Mouse (Mus musculus) liver, embryonic 13.5 days (tissue): ENCODE measurements around the gene Neb. TPM values are rescaled to one million over a fixed set of nuclear protein-coding genes. Genes with fewer than 3 reads are reported as not detected.

Experiments used
- ATAC-seq: fragments of 200-750 bp; cut with Nextera tagmentation; 2 replicates; pipeline ENCODE4 v1.8.0; 2017; ENCODE audit warnings: low read depth, mild to moderate bottlenecking, moderate number of reproducible peaks, moderate library complexity
- DNase-seq: peaks from one replicate; pipeline ENCODE4 v3.0.0; 2022
- H3K27ac ChIP-seq: fragments of 300-500 bp; sonication (generic); 2 replicates; pipeline ENCODE4 v1.5.1; 2015; ENCODE audit warnings: moderate library complexity, mild to moderate bottlenecking, inconsistent platforms
- H3K27me3 ChIP-seq: fragments of 300-500 bp; sonication (generic); 2 replicates; pipeline ENCODE4 v1.6.1; 2015; ENCODE audit warnings: mild to moderate bottlenecking, inconsistent platforms
- H3K36me3 ChIP-seq: fragments of 300-500 bp; sonication (generic); 2 replicates; pipeline ENCODE4 v1.6.1; 2015; ENCODE audit warnings: mild to moderate bottlenecking, inconsistent platforms
- H3K4me1 ChIP-seq: fragments of 300-500 bp; sonication (generic); replicated peaks from 2 replicates; pipeline ENCODE4 v1.6.1; 2015; ENCODE audit warnings: inconsistent platforms
- H3K4me2 ChIP-seq: fragments of 300-500 bp; sonication (generic); 2 replicates; pipeline ENCODE4 v1.6.1; 2015; ENCODE audit warnings: inconsistent platforms, mild to moderate bottlenecking, moderate library complexity
- H3K4me3 ChIP-seq: fragments of 300-500 bp; sonication (generic); replicated peaks from 2 replicates; pipeline ENCODE4 v1.5.1; 2015; ENCODE audit warnings: mild to moderate bottlenecking, inconsistent platforms
- H3K9ac ChIP-seq: fragments of 300-500 bp; sonication (generic); 2 replicates; pipeline ENCODE4 v1.6.1; 2015; ENCODE audit warnings: mild to moderate bottlenecking, inconsistent platforms
- H3K9me3 ChIP-seq: fragments of 300-500 bp; sonication (generic); replicated peaks from 2 replicates; pipeline ENCODE4 v1.6.1; 2016; ENCODE audit warnings: inconsistent platforms
- WGBS: fragments of 180-500 bp; shearing (Covaris S2); methylation state at CpG from one replicate; pipeline ENCODE4 v1.1.7; 2015; ENCODE audit not compliant: insufficient replicate concordance; 5-methylcytosine and 5-hydroxymethylcytosine counted together
- polyA plus RNA-seq: library from polyadenylated mRNA; unstranded; fragments of >200 nt; fragmentation: Nextera tagmentation; extraction: Ambion mirVana; gene quantifications from 2 replicates; pipeline ENCODE4 v1.2.1, GENCODE M21; 2015

Gene Neb
- polyA plus RNA-seq, 1 experiment from 2014 or later = 2.6 TPM

GRCm38 (mm10) chr2:52245091-52245490 is 133.2 kb downstream of the Neb start:
- Histone ChIP-seq H3K4me2 (no peak overlapping the region), H3K4me3 (no peak overlapping the region), H3K9me3 (no peaks in the 10 kb centered on the region), H3K4me1 (no peaks in the 10 kb centered on the region), H3K27me3 (no peaks in the 10 kb centered on the region), H3K27ac (no peak overlapping the region), H3K36me3 (no peaks in the 10 kb centered on the region), H3K9ac (no peak overlapping the region)
- ATAC-seq = no peak
- WGBS = 74% methylated on average over 5 of the region's 5 CpGs
- no peak for DNase-seq

- Histone ChIP-seq H3K27ac (no peak overlapping the region), H3K4me2 (no peak overlapping the region), H3K4me1 (no peaks in the 10 kb centered on the region), H3K4me3 (no peak overlapping the region), H3K27me3 (no peaks in the 10 kb centered on the region), H3K9ac (no peak overlapping the region), H3K9me3 (no peaks in the 10 kb centered on the region), H3K36me3 (no peaks in the 10 kb centered on the region)
- WGBS = 54% methylated on average over 1 of the region's 1 CpGs
- no peak for ATAC-seq
- no peak for DNase-seq
Measured at GRCm38 (mm10) chr2:52242691-52243090, 135.6 kb downstream of the Neb start.

GRCm38 (mm10) chr2:52237892-52238291 is 140.4 kb downstream of the Neb start:
- DNase-seq (no peak), ATAC-seq (no peak)
- Histone ChIP-seq H3K36me3 (no peaks in the 10 kb centered on the region), H3K27ac (no peak overlapping the region), H3K9me3 (no peaks in the 10 kb centered on the region), H3K4me3 (no peak overlapping the region), H3K4me2 (no peak overlapping the region), H3K27me3 (no peaks in the 10 kb centered on the region), H3K4me1 (no peaks in the 10 kb centered on the region), H3K9ac (no peak overlapping the region)
- WGBS = 45% methylated on average over 5 of the region's 5 CpGs

DNA sequence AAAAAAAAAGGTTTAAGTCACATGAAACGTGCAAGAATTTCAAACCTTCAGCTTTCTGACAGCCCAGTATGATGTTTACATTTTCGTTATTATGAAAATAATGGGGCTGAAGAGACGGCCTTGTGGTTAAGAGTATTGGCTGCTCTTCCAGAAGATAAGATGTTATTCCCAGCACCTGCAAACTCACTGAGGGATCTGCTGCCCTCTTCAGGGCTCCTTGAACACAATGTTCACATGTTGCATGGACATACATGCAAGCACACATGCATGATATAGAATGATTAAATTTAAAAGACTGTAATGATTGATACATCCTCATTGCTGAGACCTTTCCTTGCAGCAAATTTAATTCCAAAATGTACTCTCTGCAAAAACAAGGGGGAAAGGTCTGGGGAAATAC is 150.7 kb downstream of the Neb start:
- Histone ChIP-seq H3K4me3 (no peak overlapping the region), H3K36me3 (no peaks in the 10 kb centered on the region), H3K27ac (no peak overlapping the region), H3K9me3 (no peaks in the 10 kb centered on the region), H3K27me3 (no peaks in the 10 kb centered on the region), H3K4me2 (no peak overlapping the region), H3K9ac (no peak overlapping the region), H3K4me1 (no peaks in the 10 kb centered on the region)
- no peak for DNase-seq
- 32% methylated on average over 3 of the region's 3 CpGs for WGBS
- ATAC-seq = no peak

GRCm38 (mm10) chr2:52224366-52224765 is 153.9 kb downstream of the Neb start:
- Histone ChIP-seq H3K36me3 (no peaks in the 10 kb centered on the region), H3K4me1 (no peaks in the 10 kb centered on the region), H3K9ac (no peak overlapping the region), H3K27me3 (no peaks in the 10 kb centered on the region), H3K4me2 (no peak overlapping the region), H3K9me3 (no peaks in the 10 kb centered on the region), H3K4me3 (no peak overlapping the region), H3K27ac (no peak overlapping the region)
- DNase-seq (no peak), ATAC-seq (no peak)
- 77% methylated on average over 5 of the region's 5 CpGs for WGBS

DNA sequence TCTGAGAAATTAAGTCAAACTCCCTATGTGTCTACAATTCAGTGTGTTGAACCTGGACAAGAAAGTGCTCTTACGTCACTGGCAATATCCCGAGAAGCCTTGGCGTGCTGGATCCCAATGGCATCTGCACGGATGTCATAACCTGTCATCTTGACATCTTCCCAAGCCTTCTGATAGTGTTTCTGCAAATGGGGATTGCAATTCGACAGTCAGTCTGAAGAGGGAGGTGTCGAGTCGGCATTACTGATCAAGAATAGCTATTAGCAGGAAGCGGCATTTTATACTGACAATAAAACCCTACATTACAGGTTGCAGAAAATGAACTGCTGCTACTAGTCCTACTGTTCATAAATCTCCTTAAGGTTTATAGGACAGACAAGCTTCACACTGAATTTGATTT is 158.2 kb downstream of the Neb start:
- no peak overlapping the region for H3K9ac ChIP-seq
- no peak overlapping the region for H3K4me2 ChIP-seq
- no peaks in the 10 kb centered on the region for H3K9me3 ChIP-seq
- no peak for ATAC-seq
- peak; percentile 5 for DNase-seq
- WGBS = 36% methylated on average over 8 of the region's 8 CpGs
- H3K4me1 ChIP-seq = no peaks in the 10 kb centered on the region
- H3K27ac ChIP-seq = no peak overlapping the region
- no peaks in the 10 kb centered on the region for H3K36me3 ChIP-seq
- no peaks in the 10 kb centered on the region for H3K27me3 ChIP-seq
- H3K4me3 ChIP-seq = no peak overlapping the region

DNA sequence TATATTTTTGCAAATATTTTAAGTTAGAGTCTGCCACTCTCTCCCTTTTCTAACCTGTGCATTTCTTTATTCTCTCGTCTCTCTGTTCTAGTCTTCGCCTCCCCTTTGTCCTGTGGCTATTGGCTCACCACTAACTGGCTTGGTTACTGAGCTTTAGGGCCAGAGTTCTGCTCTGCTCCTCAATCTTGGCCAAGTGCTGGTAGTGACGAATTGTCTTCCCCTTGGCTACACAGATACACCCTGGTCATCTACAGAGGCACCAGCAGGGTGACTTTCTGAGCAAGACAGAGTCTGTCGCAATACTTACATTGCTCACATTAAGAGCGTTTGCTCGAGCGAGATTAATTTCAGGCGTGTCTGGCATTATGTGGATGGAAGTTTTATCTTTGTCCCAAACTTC is 162.3 kb downstream of the Neb start:
- 70% methylated on average over 8 of the region's 8 CpGs for WGBS
- H3K9me3 ChIP-seq = no peaks in the 10 kb centered on the region
- H3K27ac ChIP-seq = no peak overlapping the region
- DNase-seq (no peak), ATAC-seq (no peak)
- H3K27me3 ChIP-seq = no peaks in the 10 kb centered on the region
- H3K4me1 ChIP-seq = no peaks in the 10 kb centered on the region
- H3K4me2 ChIP-seq = no peak overlapping the region
- H3K9ac ChIP-seq = no peak overlapping the region
- no peaks in the 10 kb centered on the region for H3K36me3 ChIP-seq
- H3K4me3 ChIP-seq = no peak overlapping the region

- Histone ChIP-seq H3K9ac (no peak overlapping the region), H3K4me1 (no peaks in the 10 kb centered on the region), H3K9me3 (no peaks in the 10 kb centered on the region), H3K36me3 (no peaks in the 10 kb centered on the region), H3K4me3 (no peak overlapping the region), H3K4me2 (no peak overlapping the region), H3K27me3 (no peaks in the 10 kb centered on the region), H3K27ac (no peak overlapping the region)
- WGBS = 84% methylated on average over 11 of the region's 11 CpGs
- DNase-seq (no peak), ATAC-seq (no peak)
Measured at GRCm38 (mm10) chr2:52212561-52212961, 165.7 kb downstream of the Neb start.

DNA sequence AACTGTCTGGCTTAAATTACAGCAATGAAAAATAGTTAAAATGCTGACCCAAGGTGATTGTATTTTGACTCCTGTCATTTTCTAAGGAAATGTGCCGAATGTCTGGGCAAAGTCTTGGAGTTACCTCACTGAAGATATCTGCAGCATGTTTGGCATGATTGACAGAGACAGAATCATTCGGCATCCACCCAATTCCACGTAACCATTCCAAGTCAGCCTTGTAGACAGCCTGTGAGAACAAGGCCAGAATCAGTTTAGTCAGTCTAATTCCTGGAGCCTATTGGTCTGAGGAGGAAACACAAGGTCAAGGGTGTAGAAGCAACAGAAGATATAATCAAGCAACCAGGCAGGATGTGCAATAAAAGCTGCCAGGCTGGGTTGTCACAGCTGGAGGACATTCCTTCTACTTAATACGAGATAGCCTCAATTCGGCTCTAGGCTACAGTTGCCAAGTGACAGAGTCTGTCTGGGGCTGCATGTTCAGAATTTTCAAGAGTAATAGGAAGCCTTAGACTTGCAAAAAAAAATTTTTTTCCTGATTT is 166.8 kb downstream of the Neb start:
- H3K27ac ChIP-seq = no peak overlapping the region
- no peak overlapping the region for H3K9ac ChIP-seq
- WGBS = 62% methylated on average over 5 of the region's 5 CpGs
- no peaks in the 10 kb centered on the region for H3K4me1 ChIP-seq
- no peaks in the 10 kb centered on the region for H3K9me3 ChIP-seq
- ATAC-seq = no peak
- H3K4me2 ChIP-seq = no peak overlapping the region
- H3K4me3 ChIP-seq = no peak overlapping the region
- no peaks in the 10 kb centered on the region for H3K27me3 ChIP-seq
- no peak for DNase-seq
- no peaks in the 10 kb centered on the region for H3K36me3 ChIP-seq

DNA sequence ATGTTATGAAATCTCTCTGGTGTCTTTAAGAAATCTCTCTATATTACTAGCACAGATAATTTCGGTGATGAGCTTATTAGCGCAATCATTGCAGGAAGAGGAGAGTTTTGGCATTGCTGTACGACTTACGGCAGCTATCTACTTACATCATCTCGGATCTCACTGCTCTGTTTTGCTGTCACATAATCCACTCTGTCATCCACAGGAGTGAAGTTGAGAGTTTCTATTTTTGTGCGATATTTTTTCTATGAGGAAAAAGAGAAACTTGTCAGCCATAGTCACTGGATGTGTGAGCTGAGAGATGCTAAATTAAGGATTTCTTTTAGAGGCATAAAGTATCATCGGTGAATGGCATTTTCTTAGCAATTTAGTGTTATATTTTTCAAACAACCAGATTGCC is 167.6 kb downstream of the Neb start:
- 78% methylated on average over 7 of the region's 7 CpGs for WGBS
- no peak overlapping the region for H3K4me2 ChIP-seq
- no peaks in the 10 kb centered on the region for H3K9me3 ChIP-seq
- ATAC-seq (no peak), DNase-seq (no peak)
- no peaks in the 10 kb centered on the region for H3K4me1 ChIP-seq
- no peak overlapping the region for H3K27ac ChIP-seq
- no peak overlapping the region for H3K4me3 ChIP-seq
- H3K27me3 ChIP-seq = no peaks in the 10 kb centered on the region
- no peak overlapping the region for H3K9ac ChIP-seq
- H3K36me3 ChIP-seq = no peaks in the 10 kb centered on the region

GRCm38 (mm10) chr2:52204992-52205391 is 173.3 kb downstream of the Neb start:
- WGBS = 72% methylated on average over 4 of the region's 4 CpGs
- H3K36me3 ChIP-seq = no peaks in the 10 kb centered on the region
- DNase-seq (no peak), ATAC-seq (no peak)
- H3K4me1 ChIP-seq = no peaks in the 10 kb centered on the region
- H3K9ac ChIP-seq = no peak overlapping the region
- no peak overlapping the region for H3K4me2 ChIP-seq
- no peak overlapping the region for H3K27ac ChIP-seq
- H3K27me3 ChIP-seq = no peaks in the 10 kb centered on the region
- H3K9me3 ChIP-seq = no peaks in the 10 kb centered on the region
- no peak overlapping the region for H3K4me3 ChIP-seq

GRCm38 (mm10) chr2:52193629-52194028 is 184.6 kb downstream of the Neb start:
- 70% methylated on average over 6 of the region's 6 CpGs for WGBS
- no peaks in the 10 kb centered on the region for H3K9me3 ChIP-seq
- DNase-seq (no peak), ATAC-seq (no peak)
- no peaks in the 10 kb centered on the region for H3K36me3 ChIP-seq
- no peaks in the 10 kb centered on the region for H3K27me3 ChIP-seq
- H3K4me1 ChIP-seq = no peaks in the 10 kb centered on the region
- H3K4me3 ChIP-seq = no peak overlapping the region
- no peak overlapping the region for H3K4me2 ChIP-seq
- H3K9ac ChIP-seq = no peak overlapping the region
- H3K27ac ChIP-seq = no peak overlapping the region
